Mouse (Mus musculus) MEL (cell line): ENCODE data around the gene Vps33a. TPM values are rescaled to one million over a fixed set of nuclear protein-coding genes. Genes with fewer than 3 reads are reported as not detected.
A peak's percentile ranks its signal among the peaks of the same experiment; 100 is the strongest.

Experiments used
- DNase-seq: peaks from one replicate; pipeline ENCODE4 v3.0.0; 2011; ENCODE audit warnings: low read depth, low spot score
- H3K27ac ChIP-seq: 2 replicates; pipeline ENCODE4 v1.5.1; 2012; ENCODE audit warnings: low read depth, mild to moderate bottlenecking, control low read depth, low read length, moderate library complexity; ENCODE audit not compliant: control insufficient read depth
- H3K27me3 ChIP-seq, 2 experiments: fragments of 150-350 bp in 1 of 2; sonication (generic) in 1 of 2; 2 replicates each; pipeline ENCODE4 v1.6.1; 2012; ENCODE audit warnings: low read length in 2 of 2, mild to moderate bottlenecking in 2 of 2, improper control_type of control experiment in 1 of 2, moderate library complexity in 1 of 2; ENCODE audit not compliant: insufficient read depth in 2 of 2, control insufficient read depth in 1 of 2
- H3K36me3 ChIP-seq, 2 experiments: 2 replicates each; pipeline ENCODE4 v1.6.1; 2012 to 2014; ENCODE audit warnings: low read length in 2 of 2, improper control_type of control experiment in 1 of 2, inconsistent platforms in 1 of 2, mild to moderate bottlenecking in 1 of 2; ENCODE audit not compliant: insufficient read depth in 2 of 2, control insufficient read depth in 1 of 2
- H3K4me1 ChIP-seq, 2 experiments: fragments of 150-350 bp in 1 of 2; sonication (generic) in 1 of 2; 2 replicates each; pipeline ENCODE4 v1.6.1; 2012; ENCODE audit warnings: low read length in 2 of 2, improper control_type of control experiment in 1 of 2, mild to moderate bottlenecking in 1 of 2; ENCODE audit not compliant: insufficient read depth in 2 of 2, control insufficient read depth in 1 of 2
- H3K4me3 ChIP-seq, 2 experiments: fragments of 150-350 bp in 1 of 2; sonication (generic) in 1 of 2; 2 replicates each; pipeline ENCODE4 v1.5.1; 2012; ENCODE audit warnings: low read depth in 2 of 2, low read length in 2 of 2, mild to moderate bottlenecking in 2 of 2, moderate library complexity in 2 of 2, control low read depth in 1 of 2, improper control_type of control experiment in 1 of 2; ENCODE audit not compliant: control insufficient read depth in 1 of 2, insufficient read depth in 1 of 2
- H3K79me2 ChIP-seq: 2 replicates; pipeline ENCODE4 v1.6.1; 2012; ENCODE audit warnings: mild to moderate bottlenecking, low read length, moderate library complexity; ENCODE audit not compliant: control insufficient read depth, poor library complexity, insufficient read depth
- H3K9ac ChIP-seq: 2 replicates; pipeline ENCODE4 v1.6.1; 2012; ENCODE audit warnings: low read depth, mild to moderate bottlenecking, control low read depth, low read length, moderate library complexity; ENCODE audit not compliant: control insufficient read depth, poor library complexity, severe bottlenecking
- H3K9me3 ChIP-seq: fragments of 150-350 bp; sonication (generic); replicated peaks from 2 replicates; pipeline ENCODE4 v1.6.1; 2012; ENCODE audit warnings: mild to moderate bottlenecking, low read length, improper control_type of control experiment, moderate library complexity; ENCODE audit not compliant: insufficient read depth
- CTCF ChIP-seq, 3 experiments: IDR thresholded peaks in 2 of 3; conservative IDR thresholded peaks in 1 of 3; 2 replicates each; pipeline ENCODE4 v1.5.1; 2011 to 2012; ENCODE audit warnings: low read length in 3 of 3, low read depth in 2 of 3, mild to moderate bottlenecking in 2 of 3, improper control_type of control experiment in 1 of 3, inconsistent platforms in 1 of 3, mixed read lengths in 1 of 3, moderate library complexity in 1 of 3; ENCODE audit not compliant: control insufficient read depth in 1 of 3, insufficient read depth in 1 of 3, poor library complexity in 1 of 3, severe bottlenecking in 1 of 3
- E2F4 ChIP-seq: IDR thresholded peaks from 2 replicates; pipeline ENCODE4 v1.6.1; 2011; ENCODE audit warnings: low read depth, low read length, improper control_type of control experiment, borderline replicate concordance
- ELF1 ChIP-seq: IDR thresholded peaks from 2 replicates; pipeline ENCODE4 v1.6.1; 2014; ENCODE audit warnings: low read depth, mild to moderate bottlenecking, inconsistent platforms, low read length, improper control_type of control experiment, moderate library complexity
- EP300 ChIP-seq, 2 experiments: IDR thresholded peaks; 2 replicates each; pipeline ENCODE4 v1.6.1; 2011; ENCODE audit warnings: improper control_type of control experiment in 2 of 2, low read length in 2 of 2, low read depth in 1 of 2, mild to moderate bottlenecking in 1 of 2
- ETS1 ChIP-seq: IDR thresholded peaks from 2 replicates; pipeline ENCODE4 v1.6.1; 2012; ENCODE audit warnings: low read depth, mild to moderate bottlenecking, inconsistent platforms, low read length, improper control_type of control experiment, moderate library complexity
- GABPA ChIP-seq: IDR thresholded peaks from 2 replicates; pipeline ENCODE4 v1.6.1; 2012; ENCODE audit warnings: low read depth, mild to moderate bottlenecking, inconsistent platforms, low read length, improper control_type of control experiment, moderate library complexity
- GATA1 ChIP-seq: IDR thresholded peaks from 2 replicates; pipeline ENCODE4 v1.6.1; 2011; ENCODE audit warnings: low read depth, low read length, improper control_type of control experiment
- HCFC1 ChIP-seq: IDR thresholded peaks from 2 replicates; pipeline ENCODE4 v1.6.1; 2012; ENCODE audit warnings: low read depth, mild to moderate bottlenecking, inconsistent platforms, low read length, improper control_type of control experiment, moderate library complexity
- JUND ChIP-seq: IDR thresholded peaks from 2 replicates; pipeline ENCODE4 v1.6.1; 2011; ENCODE audit warnings: low read depth, mild to moderate bottlenecking, improper control_type of control experiment, low read length
- KAT2A ChIP-seq: conservative IDR thresholded peaks from 2 replicates; pipeline ENCODE4 v1.6.1; 2012; ENCODE audit warnings: low read depth, low read length, improper control_type of control experiment, inconsistent platforms
- MAFK ChIP-seq: IDR thresholded peaks from 2 replicates; pipeline ENCODE4 v1.6.1; 2011; ENCODE audit warnings: low read depth, mild to moderate bottlenecking, low read length, improper control_type of control experiment, borderline replicate concordance
- MAZ ChIP-seq: IDR thresholded peaks from 2 replicates; pipeline ENCODE4 v1.6.1; 2012; ENCODE audit warnings: low read depth, mild to moderate bottlenecking, inconsistent platforms, low read length, improper control_type of control experiment
- MYC ChIP-seq: IDR thresholded peaks from 2 replicates; pipeline ENCODE4 v1.6.1; 2011; ENCODE audit warnings: low read depth, mild to moderate bottlenecking, low read length, improper control_type of control experiment, moderate library complexity
- NRF1 ChIP-seq: IDR thresholded peaks from 2 replicates; pipeline ENCODE4 v1.6.1; 2014; ENCODE audit warnings: low read depth, mild to moderate bottlenecking, inconsistent platforms, low read length, improper control_type of control experiment, moderate library complexity; ENCODE audit not compliant: poor library complexity, insufficient read depth, severe bottlenecking
- POLR2AphosphoS2 ChIP-seq: IDR thresholded peaks from 2 replicates; pipeline ENCODE4 v1.6.1; 2011; ENCODE audit warnings: low read length, improper control_type of control experiment
- RAD21 ChIP-seq: IDR thresholded peaks from 2 replicates; pipeline ENCODE4 v1.6.1; 2011; ENCODE audit warnings: mild to moderate bottlenecking, low read depth, low read length, improper control_type of control experiment
- RCOR1 ChIP-seq: IDR thresholded peaks from 2 replicates; pipeline ENCODE4 v1.6.1; 2012; ENCODE audit warnings: low read depth, mild to moderate bottlenecking, inconsistent platforms, low read length, improper control_type of control experiment
- SMC3 ChIP-seq: IDR thresholded peaks from 2 replicates; pipeline ENCODE4 v1.6.1; 2011; ENCODE audit warnings: low read depth, low read length, improper control_type of control experiment
- TAL1 ChIP-seq: IDR thresholded peaks from 2 replicates; pipeline ENCODE4 v1.6.1; 2012; ENCODE audit warnings: mild to moderate bottlenecking, inconsistent platforms, low read length, moderate library complexity, mixed read lengths
- TCF12 ChIP-seq: IDR thresholded peaks from 2 replicates; pipeline ENCODE4 v1.6.1; 2014; ENCODE audit warnings: low read depth, mild to moderate bottlenecking, inconsistent platforms, low read length, improper control_type of control experiment, moderate library complexity
- ZC3H11A ChIP-seq: IDR thresholded peaks from 2 replicates; pipeline ENCODE4 v1.6.1; 2012; ENCODE audit warnings: low read depth, mild to moderate bottlenecking, inconsistent platforms, low read length, improper control_type of control experiment
- ZKSCAN1 ChIP-seq: IDR thresholded peaks from 2 replicates; pipeline ENCODE4 v1.6.1; 2012; ENCODE audit warnings: low read depth, mild to moderate bottlenecking, inconsistent platforms, low read length, improper control_type of control experiment, moderate library complexity
- polyA plus RNA-seq, 2 experiments: library from polyadenylated mRNA; stranded (reverse) in 1 of 2; unstranded in 1 of 2; fragments of >175 nt in 1 of 2; fragments of >200 nt in 1 of 2; gene quantifications; 2 replicates each; pipeline versions ENCODE4 v1.2.1 to v1.2.4; 2012; ENCODE audit warnings: low replicate concordance in 2 of 2, low read depth in 1 of 2; ENCODE audit not compliant: insufficient read length in 2 of 2, insufficient read depth in 1 of 2, missing spikeins in 1 of 2
- total RNA-seq: library from RNA; depleted of rRNA; stranded (reverse); fragments of 300-350 nt; gene quantifications from 2 replicates; pipeline ENCODE4 v1.2.3, GENCODE M21; 2012

Gene Vps33a
- total and polyA plus RNA-seq, 3 experiments = 21.4 to 23.9 TPM; not detected in 1

GRCm38 (mm10) chr5:123614246-123614645 lies 41.4 kb upstream of the Vps33a start:
- TF ChIP-seq MAZ (no peak), TCF12 (no peak), ETS1 (no peak), GABPA (no peak), JUND (no peak), NRF1 (no peak), ZKSCAN1 (no peak), E2F4 (no peak), KAT2A (no peak), TAL1 (no peak), EP300 (IDR thresholded peaks at IDR 0.05; ENCODE audit: low read depth in 1 of 2, low read length in 2 of 2) (no peak), RCOR1 (no peak)
- no peak for DNase-seq
- Histone ChIP-seq H3K9ac (no peak overlapping the region), H3K27ac (no peak overlapping the region), H3K79me2 (no peaks in the 10 kb centered on the region), H3K9me3 (no peaks in the 10 kb centered on the region), H3K4me3 (no peak overlapping the region), H3K27me3 (no peaks in the 10 kb centered on the region), H3K4me1 (no peaks in the 10 kb centered on the region), H3K36me3 (no peaks in the 10 kb centered on the region)

- H3K27me3 ChIP-seq = no peaks in the 10 kb centered on the region
- no peak overlapping the region for H3K4me3 ChIP-seq
Observed at GRCm38 (mm10) chr5:123609843-123610242, 37.0 kb upstream of the Vps33a start.

GRCm38 (mm10) chr5:123609416-123609815 lies 36.6 kb upstream of the Vps33a start:
- no peaks in the 10 kb centered on the region; a peak in 1 of 4 replicates for H3K36me3 ChIP-seq
- H3K9me3 ChIP-seq = no peaks in the 10 kb centered on the region
- no peak overlapping the region for H3K4me3 ChIP-seq
- H3K27me3 ChIP-seq = no peaks in the 10 kb centered on the region
- no peak for DNase-seq
- no peaks in the 10 kb centered on the region for H3K4me1 ChIP-seq
- H3K9ac ChIP-seq = no peak overlapping the region
- TF ChIP-seq ETS1 (no peak), MAFK (no peak), RAD21 (no peak), ELF1 (no peak), HCFC1 (no peak), GATA1 (no peak)
- H3K27ac ChIP-seq = no peak overlapping the region
- H3K79me2 ChIP-seq = no peaks in the 10 kb centered on the region

More at GRCm38 (mm10) chr5:123609843-123610242, 37.0 kb upstream of the Vps33a start:
- H3K36me3 ChIP-seq = no peaks in the 10 kb centered on the region; a peak in 1 of 4 replicates
- H3K9me3 ChIP-seq = no peaks in the 10 kb centered on the region
- TF ChIP-seq CTCF (IDR thresholded peaks at IDR 0.05 in 2 of 3, conservative IDR thresholded peaks at IDR 0.05 in 1 of 3; ENCODE audit: control insufficient read depth in 1 of 3, insufficient read depth in 1 of 3, low read depth in 2 of 3, low read length in 3 of 3, poor library complexity in 1 of 3, severe bottlenecking in 1 of 3) = peak; percentile 77 to 92 (median 91)
- TF ChIP-seq MYC = 0 out of 2 replicates have a peak, but pooled peaks have one; percentile 36
- TF ChIP-seq RAD21 = peak; percentile 69
- peak; percentile 49 for TF ChIP-seq ZC3H11A
- TF ChIP-seq ELF1 = no peak
- TF ChIP-seq SMC3 = peak; percentile 85
- TF ChIP-seq POLR2AphosphoS2 = no peak
- H3K9ac ChIP-seq = no peak overlapping the region
- H3K79me2 ChIP-seq = no peaks in the 10 kb centered on the region
- H3K27ac ChIP-seq = no peak overlapping the region
- DNase-seq = peak; percentile 78
- H3K4me1 ChIP-seq = no peaks in the 10 kb centered on the region
